Mouse (Mus musculus): ENCODE results near the gene Tbc1d17. TPM values are rescaled to one million over a fixed set of nuclear protein-coding genes. Genes with fewer than 3 reads are reported as not detected.

The Tbc1d17 gene
- polyA plus RNA-seq, 1 experiment from 2014 or later: 69.4 TPM

DNA sequence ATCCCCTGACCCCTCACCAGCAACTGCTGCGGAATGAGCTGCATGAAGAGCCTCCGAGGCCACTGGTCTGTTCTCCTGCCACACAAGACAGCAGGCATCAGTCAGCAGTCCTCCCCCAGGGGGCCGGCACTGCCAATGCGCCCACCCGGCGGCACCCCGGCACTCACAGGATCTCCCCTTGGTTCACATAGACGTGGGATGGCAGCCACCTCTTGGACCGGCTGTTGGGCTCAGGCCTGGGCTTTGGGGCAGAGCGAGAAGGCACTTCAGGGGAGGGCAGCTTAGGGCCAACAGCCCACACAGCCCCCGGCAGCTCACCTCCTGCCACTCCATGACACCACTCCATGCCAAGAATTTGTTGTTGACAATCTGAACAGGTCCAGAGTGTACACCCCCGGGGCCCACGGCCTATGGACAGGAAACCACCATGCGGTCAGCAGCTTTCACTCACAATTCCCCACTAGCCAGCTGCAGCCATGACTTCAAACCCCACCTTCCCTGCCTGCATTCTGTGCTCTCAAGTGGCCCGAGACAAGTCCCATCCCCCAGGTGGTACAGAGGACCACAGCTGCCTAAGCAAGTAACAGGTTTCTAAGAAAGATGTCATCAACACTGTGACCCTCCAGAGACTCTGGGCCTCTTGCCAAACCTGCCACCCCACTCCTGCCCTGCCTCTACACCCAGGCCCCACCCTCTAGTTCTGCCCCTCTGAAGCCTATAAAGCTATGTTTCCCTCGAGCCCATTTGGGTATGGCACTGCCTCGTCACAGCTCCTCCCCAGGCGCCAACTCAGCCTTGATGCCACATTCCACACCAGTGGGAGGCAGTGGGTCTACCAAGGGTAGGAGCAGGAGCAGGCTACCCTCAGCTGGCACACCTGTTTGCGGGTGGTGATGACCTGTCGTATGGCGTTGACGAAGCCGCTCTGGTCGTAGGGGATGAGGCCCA is 16.0 kb upstream of the Tbc1d17 start:
- DNase-seq (ENCODE audit: low spot score, missing footprints) (peak; percentile 83), ATAC-seq (ENCODE audit: low FRiP score) (no peak)
- no peak overlapping the region for H3K9ac ChIP-seq (ENCODE audit: low read length)
- H3K4me3 ChIP-seq (ENCODE audit: low read depth, low read length): no peak overlapping the region
- 88% methylated on average over 24 of the region's 24 CpGs for WGBS
- no peaks in the 10 kb centered on the region for H3K9me3 ChIP-seq (ENCODE audit: control insufficient read depth, low read length)
- peaks cover 26% of the 10 kb centered on the region for H3K36me3 ChIP-seq (ENCODE audit: control insufficient read depth, insufficient read depth, low read length)
- H3K27me3 ChIP-seq (ENCODE audit: control insufficient read depth, insufficient read depth, low read length): no peaks in the 10 kb centered on the region
- no peak overlapping the region for H3K4me2 ChIP-seq
- H3K4me1 ChIP-seq (ENCODE audit: control insufficient read depth, insufficient read depth, low read length): peaks cover 24% of the 10 kb centered on the region
- no peak overlapping the region for H3K27ac ChIP-seq (ENCODE audit: low read depth, low read length)

DNA sequence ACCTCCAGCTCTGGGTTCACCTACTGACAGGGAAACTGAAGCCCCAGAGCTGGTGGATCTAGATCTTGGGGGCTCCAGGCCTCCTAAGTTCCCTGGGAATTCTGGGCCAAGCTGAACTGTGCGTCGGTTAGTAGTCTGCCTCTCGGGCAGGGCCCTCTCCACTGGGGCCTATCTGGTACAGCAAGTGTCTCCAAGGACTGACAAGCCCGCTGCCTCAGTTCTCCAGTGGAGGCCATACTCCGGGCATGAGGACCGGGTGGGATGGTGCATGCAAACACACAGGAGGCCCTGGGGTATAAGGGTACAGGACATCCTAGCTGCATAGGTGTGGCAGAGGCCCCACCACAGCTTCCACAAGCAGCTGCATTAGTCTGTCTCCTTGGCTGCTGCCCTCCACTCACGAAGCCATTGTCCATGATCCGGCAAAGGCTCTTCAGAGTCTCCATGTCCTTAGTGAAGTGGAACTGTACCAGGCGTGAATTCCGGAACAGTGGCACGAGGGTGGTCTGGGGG is 15.2 kb upstream of the Tbc1d17 start:
- WGBS: 94% methylated on average over 11 of the region's 11 CpGs
- ATAC-seq (ENCODE audit: low FRiP score) (no peak), DNase-seq (ENCODE audit: low spot score, missing footprints) (peak; percentile 84)
- Histone ChIP-seq H3K9ac (ENCODE audit: low read length) (no peak overlapping the region), H3K27ac (ENCODE audit: low read depth, low read length) (no peak overlapping the region), H3K4me1 (ENCODE audit: control insufficient read depth, insufficient read depth, low read length) (peaks cover 24% of the 10 kb centered on the region), H3K4me2 (no peak overlapping the region), H3K9me3 (ENCODE audit: control insufficient read depth, low read length) (no peaks in the 10 kb centered on the region), H3K4me3 (ENCODE audit: low read depth, low read length) (no peak overlapping the region), H3K27me3 (ENCODE audit: control insufficient read depth, insufficient read depth, low read length) (no peaks in the 10 kb centered on the region), H3K36me3 (ENCODE audit: control insufficient read depth, insufficient read depth, low read length) (peaks cover 26% of the 10 kb centered on the region)

- DNase-seq (ENCODE audit: low spot score, missing footprints): peak; percentile 80
- 90% methylated on average over 14 of the region's 14 CpGs for WGBS
- H3K4me2 ChIP-seq: no peak overlapping the region
- H3K9ac ChIP-seq (ENCODE audit: low read length): no peak overlapping the region
- no peak overlapping the region for H3K27ac ChIP-seq (ENCODE audit: low read depth, low read length)
- H3K9me3 ChIP-seq (ENCODE audit: control insufficient read depth, low read length): no peaks in the 10 kb centered on the region
- H3K4me3 ChIP-seq (ENCODE audit: low read depth, low read length): no peak overlapping the region
- no peaks in the 10 kb centered on the region for H3K27me3 ChIP-seq (ENCODE audit: control insufficient read depth, insufficient read depth, low read length)
- no peak for ATAC-seq (ENCODE audit: low FRiP score)
- H3K36me3 ChIP-seq (ENCODE audit: control insufficient read depth, insufficient read depth, low read length): peaks cover 26% of the 10 kb centered on the region
- peaks cover 25% of the 10 kb centered on the region for H3K4me1 ChIP-seq (ENCODE audit: control insufficient read depth, insufficient read depth, low read length)
Observed at GRCm38 (mm10) chr7:44863210-44863609, 14.3 kb upstream of the Tbc1d17 start.

- peaks cover 26% of the 10 kb centered on the region for H3K36me3 ChIP-seq (ENCODE audit: control insufficient read depth, insufficient read depth, low read length)
- no peak overlapping the region for H3K4me2 ChIP-seq
- no peaks in the 10 kb centered on the region for H3K27me3 ChIP-seq (ENCODE audit: control insufficient read depth, insufficient read depth, low read length)
- peaks cover 24% of the 10 kb centered on the region for H3K4me1 ChIP-seq (ENCODE audit: control insufficient read depth, insufficient read depth, low read length)
- DNase-seq (ENCODE audit: low spot score, missing footprints) (peak; percentile 85), ATAC-seq (ENCODE audit: low FRiP score) (no peak)
- no peak overlapping the region for H3K27ac ChIP-seq (ENCODE audit: low read depth, low read length)
- no peaks in the 10 kb centered on the region for H3K9me3 ChIP-seq (ENCODE audit: control insufficient read depth, low read length)
- no peak overlapping the region for H3K9ac ChIP-seq (ENCODE audit: low read length)
- WGBS: 93% methylated on average over 8 of the region's 8 CpGs
- no peak overlapping the region for H3K4me3 ChIP-seq (ENCODE audit: low read depth, low read length)
Observed at GRCm38 (mm10) chr7:44862434-44862833, 13.6 kb upstream of the Tbc1d17 start.

- Histone ChIP-seq H3K27me3 (ENCODE audit: control insufficient read depth, insufficient read depth, low read length) (no peaks in the 10 kb centered on the region), H3K4me2 (no peak overlapping the region), H3K36me3 (ENCODE audit: control insufficient read depth, insufficient read depth, low read length) (peaks cover 26% of the 10 kb centered on the region), H3K9ac (ENCODE audit: low read length) (no peak overlapping the region), H3K4me1 (ENCODE audit: control insufficient read depth, insufficient read depth, low read length) (peaks cover 16% of the 10 kb centered on the region), H3K27ac (ENCODE audit: low read depth, low read length) (no peak overlapping the region; the same call in 1 of the 2 replicates), H3K4me3 (ENCODE audit: low read depth, low read length) (no peak overlapping the region), H3K9me3 (ENCODE audit: control insufficient read depth, low read length) (no peaks in the 10 kb centered on the region)
- DNase-seq (ENCODE audit: low spot score, missing footprints) (no peak), ATAC-seq (ENCODE audit: low FRiP score) (no peak)
- WGBS: 86% methylated on average over 14 of the region's 14 CpGs
Observed at GRCm38 (mm10) chr7:44861429-44861816, 12.5 kb upstream of the Tbc1d17 start.

- H3K9ac ChIP-seq (ENCODE audit: low read length): no peak overlapping the region
- peaks cover 15% of the 10 kb centered on the region for H3K4me1 ChIP-seq (ENCODE audit: control insufficient read depth, insufficient read depth, low read length)
- H3K27me3 ChIP-seq (ENCODE audit: control insufficient read depth, insufficient read depth, low read length): no peaks in the 10 kb centered on the region
- H3K9me3 ChIP-seq (ENCODE audit: control insufficient read depth, low read length): no peaks in the 10 kb centered on the region
- ATAC-seq (ENCODE audit: low FRiP score) (peak; percentile 56), DNase-seq (ENCODE audit: low spot score, missing footprints) (peak; percentile 94)
- H3K27ac ChIP-seq (ENCODE audit: low read depth, low read length): peak overlapping the region; percentile 20
- H3K36me3 ChIP-seq (ENCODE audit: control insufficient read depth, insufficient read depth, low read length): peaks cover 24% of the 10 kb centered on the region
- H3K4me3 ChIP-seq (ENCODE audit: low read depth, low read length): peak overlapping the region; percentile 5; the same call in 1 of the 2 replicates
- H3K4me2 ChIP-seq: no peak overlapping the region; the same call in 1 of the 2 replicates
- 61% methylated on average over 22 of the region's 22 CpGs for WGBS
Observed at GRCm38 (mm10) chr7:44860576-44861428, 11.9 kb upstream of the Tbc1d17 start.

DNA sequence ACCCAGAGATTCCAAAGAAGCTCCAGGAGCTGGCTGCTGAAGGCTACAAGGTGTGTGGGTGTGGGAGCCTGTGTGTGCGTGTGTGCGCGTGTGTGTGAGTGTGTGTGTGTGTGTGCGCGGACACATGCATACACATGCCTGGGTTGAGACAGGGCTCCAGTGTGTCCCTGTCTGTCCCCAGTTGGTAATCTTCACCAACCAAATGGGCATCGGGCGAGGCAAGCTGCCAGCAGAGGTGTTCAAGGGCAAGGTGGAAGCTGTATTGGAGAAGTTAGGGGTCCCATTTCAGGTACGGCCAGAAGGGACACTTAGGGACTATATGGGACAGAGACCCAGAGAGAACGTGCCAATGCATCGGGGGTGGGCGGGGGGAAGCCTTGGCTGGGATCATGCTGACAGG is 11.0 kb upstream of the Tbc1d17 start:
- ATAC-seq (ENCODE audit: low FRiP score): no peak
- H3K4me2 ChIP-seq: no peak overlapping the region
- H3K27me3 ChIP-seq (ENCODE audit: control insufficient read depth, insufficient read depth, low read length): no peaks in the 10 kb centered on the region
- H3K9ac ChIP-seq (ENCODE audit: low read length): no peak overlapping the region
- DNase-seq (ENCODE audit: low spot score, missing footprints): no peak
- no peak overlapping the region for H3K4me3 ChIP-seq (ENCODE audit: low read depth, low read length)
- H3K36me3 ChIP-seq (ENCODE audit: control insufficient read depth, insufficient read depth, low read length): peaks cover 20% of the 10 kb centered on the region
- 89% methylated on average over 11 of the region's 11 CpGs for WGBS
- H3K4me1 ChIP-seq (ENCODE audit: control insufficient read depth, insufficient read depth, low read length): peaks cover 18% of the 10 kb centered on the region
- H3K27ac ChIP-seq (ENCODE audit: low read depth, low read length): no peak overlapping the region
- no peaks in the 10 kb centered on the region for H3K9me3 ChIP-seq (ENCODE audit: control insufficient read depth, low read length)

DNA sequence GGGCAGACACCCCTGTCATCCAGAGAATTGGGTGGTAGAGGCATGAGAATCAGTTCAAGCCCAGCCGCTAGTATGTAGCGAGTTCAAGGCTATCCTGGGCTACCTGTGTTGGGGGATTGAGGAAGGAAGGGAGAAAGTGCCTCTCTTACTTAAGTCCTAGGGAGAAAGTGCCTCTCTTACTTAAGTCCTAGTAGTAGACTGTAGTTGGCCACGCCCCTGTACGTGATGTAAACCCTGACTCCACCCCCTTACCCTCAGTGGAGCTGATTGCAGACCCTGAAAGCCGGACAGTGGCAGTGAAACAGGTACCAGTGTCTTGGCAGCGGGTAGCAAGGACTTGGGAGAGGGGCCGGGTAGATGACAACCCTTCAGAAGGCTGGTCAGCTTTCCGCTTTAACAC is 9.0 kb upstream of the Tbc1d17 start:
- WGBS: 31% methylated on average over 8 of the region's 8 CpGs
- no peaks in the 10 kb centered on the region for H3K9me3 ChIP-seq (ENCODE audit: control insufficient read depth, low read length)
- DNase-seq (ENCODE audit: low spot score, missing footprints) (no peak), ATAC-seq (ENCODE audit: low FRiP score) (no peak)
- peaks cover 29% of the 10 kb centered on the region for H3K4me1 ChIP-seq (ENCODE audit: control insufficient read depth, insufficient read depth, low read length)
- no peaks in the 10 kb centered on the region for H3K27me3 ChIP-seq (ENCODE audit: control insufficient read depth, insufficient read depth, low read length)
- peak overlapping the region; percentile 95 for H3K4me2 ChIP-seq
- no peak overlapping the region for H3K27ac ChIP-seq (ENCODE audit: low read depth, low read length)
- peak overlapping the region; percentile 72 for H3K4me3 ChIP-seq (ENCODE audit: low read depth, low read length)
- H3K36me3 ChIP-seq (ENCODE audit: control insufficient read depth, insufficient read depth, low read length): peaks cover 3% of the 10 kb centered on the region
- peak overlapping the region; percentile 81 for H3K9ac ChIP-seq (ENCODE audit: low read length)

Data from midbrain, embryonic 11.5 days (tissue).